In the genomic region with DNA sequence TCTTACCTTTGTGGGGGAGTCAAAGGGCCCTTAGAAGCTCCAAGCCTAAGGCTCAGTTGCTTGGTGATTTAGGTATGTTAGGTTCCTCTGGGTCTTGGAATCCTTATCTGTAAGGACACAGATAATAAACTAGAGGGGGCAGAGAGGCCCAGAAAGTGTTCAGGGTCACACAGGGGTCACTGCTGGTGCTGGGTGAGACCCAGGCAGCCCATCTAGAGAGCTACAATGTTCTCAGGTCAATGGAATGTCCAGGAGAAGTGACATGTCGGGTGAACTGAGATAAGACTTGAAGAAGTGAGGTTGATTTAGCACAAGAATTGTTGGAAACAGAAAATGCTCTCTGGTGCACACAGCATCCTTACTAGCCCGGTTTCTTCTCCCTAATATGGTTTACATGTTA, we compare ENCODE assay signal across 20 mouse cellular contexts. TPM values are rescaled to one million over a fixed set of nuclear protein-coding genes. Genes with fewer than 3 reads are reported as not detected.
"Had no signal": no experiment of that assay in that cellular context is flagged by ENCODE, and none has a peak within 500 bp of the region (broad histone marks: within the 10 kb centered on the region; RNA-seq: fewer than 3 reads in every experiment).

No protein-coding gene starts in this region.

- H3K27ac ChIP-seq: kidney, postnatal 0 days; layer of hippocampus, adult 2 months; liver, embryonic 13.5 days; stomach, postnatal 0 days had no signal

- H3K9me3 ChIP-seq: liver, embryonic 13.5 days had no signal

- DNase-seq: kidney, postnatal 25 days; layer of hippocampus, adult 9-11 months; liver, embryonic 13.5 days; lung, adult 2 months; lung, postnatal 14 days; lung, postnatal 4 days; midbrain, embryonic 14.5 days; thymus, adult 2 months; thymus, postnatal 14 days; thymus, postnatal 4 days had no signal

- H3K4me2 ChIP-seq: liver, embryonic 13.5 days; midbrain, embryonic 11.5 days had no signal

- H3K9ac ChIP-seq: liver, embryonic 13.5 days had no signal

- H3K27me3 ChIP-seq: liver, embryonic 13.5 days had no signal

- H3K4me1 ChIP-seq: liver, embryonic 13.5 days had no signal

- H3K4me3 ChIP-seq: layer of hippocampus, adult 2 months; liver, embryonic 13.5 days had no signal

- H3K36me3 ChIP-seq: liver, embryonic 13.5 days had no signal

RNA-seq across cellular contexts. Expression of a gene that starts 16.4 kb away (rescaled TPM):
- total RNA-seq: megakaryocyte progenitor cell, adult 5-6 weeks; megakaryocyte-erythroid progenitor cell, adult 5-6 weeks had no signal

RNA-seq across cellular contexts. Expression of a gene that starts 54.7 kb away (rescaled TPM):
- total RNA-seq: layer of hippocampus, adult 2 months; layer of hippocampus, postnatal 25 days; left cerebral cortex, adult 18-20 months; left cerebral cortex, postnatal 36 days had no signal
- polyA plus RNA-seq: neural tube, embryonic 14.5 days had no signal
